Mouse (Mus musculus) forebrain, embryonic 15.5 days (tissue): ENCODE data around the gene Rerg. TPM values are rescaled to one million over a fixed set of nuclear protein-coding genes. Genes with fewer than 3 reads are reported as not detected.
A peak's percentile ranks its signal among the peaks of the same experiment; 100 is the strongest.

Experiments used
- ATAC-seq: fragments of 200-750 bp; cut with Nextera tagmentation; replicated peaks from 2 replicates; pipeline ENCODE4 v1.8.0; 2017; ENCODE audit warnings: mild to moderate bottlenecking, moderate TSS enrichment, moderate library complexity
- H3K27ac ChIP-seq: fragments of 300-500 bp; sonication (generic); replicated peaks from 2 replicates; pipeline ENCODE4 v1.5.1; 2015; ENCODE audit warnings: mild to moderate bottlenecking, inconsistent platforms
- H3K27me3 ChIP-seq: fragments of 300-500 bp; sonication (generic); 2 replicates; pipeline ENCODE4 v1.6.1; 2015; ENCODE audit warnings: inconsistent platforms
- H3K36me3 ChIP-seq: fragments of 300-500 bp; sonication (generic); 2 replicates; pipeline ENCODE4 v1.6.1; 2015; ENCODE audit warnings: mild to moderate bottlenecking, inconsistent platforms
- H3K4me1 ChIP-seq: fragments of 300-500 bp; sonication (generic); 2 replicates; pipeline ENCODE4 v1.6.1; 2015; ENCODE audit warnings: inconsistent platforms
- H3K4me2 ChIP-seq: fragments of 300-500 bp; sonication (generic); replicated peaks from 2 replicates; pipeline ENCODE4 v1.6.1; 2015; ENCODE audit warnings: mild to moderate bottlenecking, inconsistent platforms
- H3K4me3 ChIP-seq: fragments of 300-500 bp; sonication (generic); 2 replicates; pipeline ENCODE4 v1.5.1; 2015; ENCODE audit warnings: mild to moderate bottlenecking, inconsistent platforms
- H3K9ac ChIP-seq: fragments of 300-500 bp; sonication (generic); replicated peaks from 2 replicates; pipeline ENCODE4 v1.6.1; 2015; ENCODE audit warnings: mild to moderate bottlenecking, inconsistent platforms
- H3K9me3 ChIP-seq: fragments of 300-500 bp; sonication (generic); 2 replicates; pipeline ENCODE4 v1.6.1; 2016; ENCODE audit warnings: inconsistent platforms
- WGBS: fragments of 180-500 bp; shearing (Covaris S2); methylation state at CpG from one replicate; pipeline ENCODE4 v1.1.7; 2015; ENCODE audit warnings: mixed read lengths; 5-methylcytosine and 5-hydroxymethylcytosine counted together
- polyA plus RNA-seq: library from polyadenylated mRNA; unstranded; fragments of >200 nt; fragmentation: Nextera tagmentation; extraction: Ambion mirVana; gene quantifications from 2 replicates; pipeline ENCODE4 v1.2.1, GENCODE M21; 2015

The Rerg gene
- polyA plus RNA-seq, 1 experiment from 2014 or later = 4.6 TPM

GRCm38 (mm10) chr6:137116849-137117473 lies 53.3 kb downstream of the Rerg start:
- Histone ChIP-seq H3K27me3 (no peaks in the 10 kb centered on the region), H3K4me3 (no peak overlapping the region), H3K27ac (no peak overlapping the region), H3K9ac (no peak overlapping the region), H3K36me3 (no peaks in the 10 kb centered on the region), H3K4me2 (no peak overlapping the region), H3K9me3 (no peaks in the 10 kb centered on the region), H3K4me1 (no peaks in the 10 kb centered on the region)
- ATAC-seq = no peak
- 92% methylated on average over 1 of the region's 1 CpGs for WGBS

- Histone ChIP-seq H3K4me1 (no peaks in the 10 kb centered on the region), H3K4me3 (no peak overlapping the region), H3K27ac (no peak overlapping the region), H3K36me3 (no peaks in the 10 kb centered on the region), H3K9me3 (no peaks in the 10 kb centered on the region), H3K9ac (no peak overlapping the region), H3K4me2 (no peak overlapping the region), H3K27me3 (no peaks in the 10 kb centered on the region)
- no peak for ATAC-seq
- 88% methylated on average over 7 of the region's 7 CpGs for WGBS
Observed at GRCm38 (mm10) chr6:137114859-137115258, 55.4 kb downstream of the Rerg start.

GRCm38 (mm10) chr6:137111266-137111813 lies 59.0 kb downstream of the Rerg start:
- H3K27me3 ChIP-seq = no peaks in the 10 kb centered on the region
- H3K36me3 ChIP-seq = no peaks in the 10 kb centered on the region
- H3K27ac ChIP-seq = no peak overlapping the region
- no peaks in the 10 kb centered on the region for H3K9me3 ChIP-seq
- 92% methylated on average over 9 of the region's 9 CpGs for WGBS
- H3K4me3 ChIP-seq = no peak overlapping the region
- no peak for ATAC-seq
- H3K4me1 ChIP-seq = no peaks in the 10 kb centered on the region
- no peak overlapping the region for H3K9ac ChIP-seq
- H3K4me2 ChIP-seq = no peak overlapping the region

- WGBS = 88% methylated on average over 6 of the region's 6 CpGs
- Histone ChIP-seq H3K4me1 (no peaks in the 10 kb centered on the region), H3K4me2 (no peak overlapping the region), H3K9me3 (no peaks in the 10 kb centered on the region), H3K4me3 (no peak overlapping the region), H3K27ac (no peak overlapping the region), H3K36me3 (no peaks in the 10 kb centered on the region), H3K27me3 (no peaks in the 10 kb centered on the region), H3K9ac (no peak overlapping the region)
- ATAC-seq = no peak
Observed at GRCm38 (mm10) chr6:137110778-137111174, 59.5 kb downstream of the Rerg start.

DNA sequence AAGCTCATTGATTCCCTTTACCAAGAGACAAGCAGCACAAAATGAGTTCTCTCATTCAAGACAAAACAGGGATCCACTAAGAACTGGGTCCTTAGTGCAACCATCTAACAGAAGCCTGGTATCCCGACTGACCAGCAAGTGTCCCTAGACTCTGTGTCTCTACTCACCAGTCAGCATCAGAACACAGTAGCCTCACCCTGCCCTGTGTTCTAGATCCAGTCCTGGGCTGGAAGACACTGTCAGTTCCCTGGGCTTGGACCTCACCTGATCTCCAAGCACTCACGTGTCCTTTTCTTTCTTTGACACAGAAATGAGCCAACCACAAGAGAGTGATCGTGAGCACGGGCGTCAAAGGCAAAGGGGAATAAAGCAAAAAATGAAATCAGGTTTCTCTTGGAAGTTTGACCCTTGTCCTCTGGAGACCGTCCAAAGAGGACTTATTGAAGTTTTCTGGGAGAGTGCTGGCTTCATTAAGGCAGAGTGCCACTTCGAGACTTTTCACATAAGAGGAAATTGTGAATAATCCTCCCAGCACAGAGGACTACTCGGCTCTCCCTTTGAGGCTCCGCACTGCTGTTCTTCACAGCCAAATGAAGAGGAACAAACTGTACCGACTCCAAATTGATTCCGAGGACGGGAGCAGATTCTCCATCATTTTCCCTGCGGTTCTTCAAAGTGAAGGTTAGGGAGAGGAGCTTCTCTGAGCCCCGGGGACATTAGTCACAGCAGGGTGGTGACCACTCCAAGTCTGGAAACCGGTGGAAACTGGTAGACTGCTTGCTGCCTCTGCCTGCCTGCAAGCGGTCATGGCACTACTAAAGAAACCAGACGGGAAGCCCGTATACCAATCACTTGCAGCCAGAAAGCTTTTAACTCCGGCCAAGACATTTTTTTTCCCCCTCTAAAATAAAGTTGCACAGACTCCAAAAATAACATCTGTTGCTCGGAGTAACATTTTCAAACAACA lies 60.2 kb downstream of the Rerg start:
- H3K4me3 ChIP-seq = no peak overlapping the region
- no peak overlapping the region for H3K4me2 ChIP-seq
- H3K36me3 ChIP-seq = no peaks in the 10 kb centered on the region
- 78% methylated on average over 20 of the region's 20 CpGs for WGBS
- no peaks in the 10 kb centered on the region for H3K27me3 ChIP-seq
- no peak for ATAC-seq
- no peaks in the 10 kb centered on the region for H3K4me1 ChIP-seq
- no peaks in the 10 kb centered on the region for H3K9me3 ChIP-seq
- no peak overlapping the region for H3K27ac ChIP-seq
- H3K9ac ChIP-seq = no peak overlapping the region

- Histone ChIP-seq H3K27me3 (no peaks in the 10 kb centered on the region), H3K9ac (no peak overlapping the region), H3K27ac (no peak overlapping the region), H3K36me3 (no peaks in the 10 kb centered on the region), H3K9me3 (no peaks in the 10 kb centered on the region), H3K4me3 (no peak overlapping the region), H3K4me1 (peaks cover 4% of the 10 kb centered on the region; the same call in 1 of the 2 replicates), H3K4me2 (no peak overlapping the region)
- 90% methylated on average over 4 of the region's 4 CpGs for WGBS
- no peak for ATAC-seq
Observed at GRCm38 (mm10) chr6:137105285-137105684, 65.0 kb downstream of the Rerg start.

DNA sequence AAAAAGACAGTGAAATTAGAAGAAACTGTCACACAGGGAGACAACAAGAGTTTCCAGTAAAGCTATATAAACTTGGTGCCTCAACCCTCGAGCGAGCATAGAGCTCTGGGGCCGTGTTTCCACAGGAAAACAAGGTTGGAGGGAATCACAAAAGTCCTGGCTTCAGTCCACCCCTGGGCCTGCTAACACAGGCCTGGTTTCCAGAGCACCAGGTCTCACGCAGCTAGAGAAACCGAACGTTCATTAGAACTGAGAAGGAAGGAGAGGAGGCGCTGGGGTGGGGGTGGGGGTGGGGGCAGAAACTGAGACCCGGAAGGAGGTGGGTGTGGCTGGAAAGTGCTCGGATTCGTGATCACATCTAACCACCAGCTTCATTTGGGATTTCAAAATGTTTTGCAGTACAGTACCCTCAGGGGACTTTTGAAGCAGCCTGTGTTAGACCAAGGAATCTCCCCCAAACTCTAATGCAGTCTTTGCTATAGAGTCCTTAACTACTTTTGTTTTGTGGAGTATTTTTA lies 67.6 kb downstream of the Rerg start:
- Histone ChIP-seq H3K4me2 (no peak overlapping the region), H3K27me3 (no peaks in the 10 kb centered on the region), H3K27ac (peak overlapping the region; percentile 17; the same call in 1 of the 2 replicates), H3K9ac (no peak overlapping the region), H3K9me3 (no peaks in the 10 kb centered on the region), H3K4me3 (no peak overlapping the region), H3K4me1 (peaks cover 4% of the 10 kb centered on the region; the same call in 1 of the 2 replicates), H3K36me3 (no peaks in the 10 kb centered on the region)
- WGBS = 47% methylated on average over 10 of the region's 10 CpGs
- ATAC-seq = 0 out of 2 replicates have a peak, but pooled peaks have one; percentile 19

GRCm38 (mm10) chr6:137101886-137102661 lies 68.2 kb downstream of the Rerg start:
- H3K9me3 ChIP-seq = no peaks in the 10 kb centered on the region
- H3K27ac ChIP-seq = peak overlapping the region; percentile 17; the same call in 1 of the 2 replicates
- no peak overlapping the region for H3K4me2 ChIP-seq
- peak; percentile 60; the same call in 1 of the 2 replicates for ATAC-seq
- H3K36me3 ChIP-seq = no peaks in the 10 kb centered on the region
- no peak overlapping the region for H3K4me3 ChIP-seq
- H3K9ac ChIP-seq = no peak overlapping the region
- peaks cover 4% of the 10 kb centered on the region; the same call in 1 of the 2 replicates for H3K4me1 ChIP-seq
- 56% methylated on average over 7 of the region's 7 CpGs for WGBS
- H3K27me3 ChIP-seq = no peaks in the 10 kb centered on the region

GRCm38 (mm10) chr6:137100259-137100658 lies 70.0 kb downstream of the Rerg start:
- H3K9me3 ChIP-seq = no peaks in the 10 kb centered on the region
- H3K27ac ChIP-seq = no peak overlapping the region
- peaks cover 4% of the 10 kb centered on the region; the same call in 1 of the 2 replicates for H3K4me1 ChIP-seq
- H3K4me2 ChIP-seq = no peak overlapping the region
- H3K27me3 ChIP-seq = no peaks in the 10 kb centered on the region
- H3K4me3 ChIP-seq = no peak overlapping the region
- WGBS = 58% methylated on average over 2 of the region's 2 CpGs
- ATAC-seq = no peak
- H3K36me3 ChIP-seq = no peaks in the 10 kb centered on the region
- H3K9ac ChIP-seq = no peak overlapping the region

DNA sequence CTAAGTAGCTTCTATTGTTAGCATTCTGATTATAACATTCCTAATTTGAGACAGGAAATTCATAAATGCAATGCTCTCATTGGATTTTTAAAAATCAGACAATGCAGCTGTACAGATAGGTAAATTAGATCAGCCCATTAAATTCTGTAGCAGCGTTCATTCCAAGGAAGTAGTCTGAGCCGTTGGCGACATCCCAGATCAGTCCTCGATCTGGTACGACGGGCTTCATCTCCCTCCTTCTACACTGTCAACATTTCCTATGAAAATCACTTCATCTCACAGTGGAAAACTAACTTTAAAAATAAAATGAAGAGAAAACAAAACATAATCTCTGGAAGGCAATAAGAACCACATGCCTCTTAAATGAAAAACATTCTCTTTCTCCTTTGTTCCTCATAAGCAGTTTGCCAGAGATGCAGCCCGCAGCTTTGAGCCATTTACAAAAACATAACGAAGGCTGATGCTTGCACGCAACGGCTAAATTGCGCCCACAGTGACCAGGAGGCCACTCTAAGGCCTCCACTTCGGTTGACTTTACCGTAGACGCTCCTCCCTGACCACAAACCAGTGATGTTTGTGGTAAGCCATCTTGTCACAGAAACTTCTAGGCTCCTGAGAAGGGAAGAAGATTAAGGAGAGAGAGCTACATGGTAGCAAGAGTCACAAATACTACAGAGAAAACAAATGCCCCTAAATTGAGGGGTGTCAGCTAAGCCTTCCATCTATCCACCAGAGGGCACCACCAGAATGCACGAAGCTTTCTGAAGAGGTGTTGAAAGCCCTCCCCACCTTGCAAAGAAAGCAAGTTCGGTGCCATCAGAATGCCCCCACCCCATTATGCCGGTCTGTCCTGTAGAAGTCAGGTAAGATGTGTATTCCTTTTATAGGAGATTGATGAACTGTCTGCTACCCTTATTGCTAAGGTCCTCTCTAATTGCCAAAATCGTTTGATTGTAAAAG lies 71.8 kb downstream of the Rerg start:
- Histone ChIP-seq H3K27me3 (no peaks in the 10 kb centered on the region), H3K9ac (no peak overlapping the region), H3K4me2 (no peak overlapping the region), H3K4me3 (no peak overlapping the region), H3K4me1 (peaks cover 4% of the 10 kb centered on the region; the same call in 1 of the 2 replicates), H3K36me3 (no peaks in the 10 kb centered on the region), H3K27ac (no peak overlapping the region), H3K9me3 (no peaks in the 10 kb centered on the region)
- 58% methylated on average over 18 of the region's 18 CpGs for WGBS
- ATAC-seq = no peak
